Mouse (Mus musculus): ENCODE data around the gene Rfx1. TPM values are rescaled to one million over a fixed set of nuclear protein-coding genes. Genes with fewer than 3 reads are reported as not detected.
A peak's percentile ranks its signal among the peaks of the same experiment; 100 is the strongest.

Gene Rfx1
- total RNA-seq (2017), result 2.3 and 5.3 TPM in 2 replicates

GRCm38 (mm10) chr8:84066291-84066930 lies at the start of gene Rfx1:
Gene Rfx1 (plus strand): TSS chr8:84066834.
- peak; percentile 93 for ATAC-seq (replicated peaks in 1 of 2; ENCODE audit: insufficient read depth in 1 of 2, low FRiP score in 2 of 2, low TSS enrichment in 1 of 2, low read depth in 1 of 2, poor library complexity in 2 of 2, severe bottlenecking in 2 of 2)

DNA sequence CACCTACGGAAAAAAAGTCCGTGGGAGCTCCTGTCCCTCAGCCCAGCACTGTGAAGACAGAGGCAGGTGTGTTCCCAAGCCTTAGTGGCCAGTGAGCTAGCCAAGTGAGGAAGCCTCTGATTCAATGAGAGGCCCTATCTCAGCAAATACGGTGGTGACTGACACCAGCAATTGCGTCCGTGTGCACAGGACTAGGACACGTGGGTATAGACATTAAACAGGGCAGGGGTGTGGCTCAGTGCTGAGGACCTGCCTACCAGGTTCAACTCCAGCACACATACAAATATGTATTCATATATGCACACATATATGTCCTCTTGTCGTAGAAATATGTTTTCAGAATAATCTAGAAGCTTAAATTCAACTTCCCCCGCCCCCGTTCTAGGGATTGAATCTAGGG lies 46.9 kb upstream of the Rfx1 start:
- ATAC-seq (replicated peaks in 1 of 2; ENCODE audit: insufficient read depth in 1 of 2, low FRiP score in 2 of 2, low TSS enrichment in 1 of 2, low read depth in 1 of 2, poor library complexity in 2 of 2, severe bottlenecking in 2 of 2), result no peak

DNA sequence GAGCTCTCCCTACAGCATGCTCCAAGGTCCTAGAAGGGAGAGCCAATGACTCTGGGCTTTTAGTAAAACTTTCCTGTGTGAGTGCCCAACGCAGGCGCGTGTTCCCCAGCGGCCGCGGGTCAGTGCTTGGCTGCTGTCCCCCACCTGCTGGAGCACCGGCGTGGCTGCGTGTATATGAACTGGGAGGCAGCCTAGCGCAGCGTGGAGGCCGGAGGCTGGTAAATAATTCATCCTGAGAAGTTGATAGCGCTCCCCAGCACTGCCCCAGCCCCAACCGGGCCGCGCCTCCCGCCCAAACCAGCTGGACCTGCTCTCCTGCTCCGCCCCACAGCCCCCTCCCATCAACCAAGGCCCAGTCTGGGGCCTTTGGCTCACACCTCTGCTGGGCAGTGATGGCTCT lies 45.5 kb upstream of the Rfx1 start, which contains the start of gene Palm3:
Gene Palm3, plus strand, starts transcription at position 376 of the 400 bp plus-strand sequence.
- no peak for ATAC-seq (replicated peaks in 1 of 2; ENCODE audit: insufficient read depth in 1 of 2, low FRiP score in 2 of 2, low TSS enrichment in 1 of 2, low read depth in 1 of 2, poor library complexity in 2 of 2, severe bottlenecking in 2 of 2)

DNA sequence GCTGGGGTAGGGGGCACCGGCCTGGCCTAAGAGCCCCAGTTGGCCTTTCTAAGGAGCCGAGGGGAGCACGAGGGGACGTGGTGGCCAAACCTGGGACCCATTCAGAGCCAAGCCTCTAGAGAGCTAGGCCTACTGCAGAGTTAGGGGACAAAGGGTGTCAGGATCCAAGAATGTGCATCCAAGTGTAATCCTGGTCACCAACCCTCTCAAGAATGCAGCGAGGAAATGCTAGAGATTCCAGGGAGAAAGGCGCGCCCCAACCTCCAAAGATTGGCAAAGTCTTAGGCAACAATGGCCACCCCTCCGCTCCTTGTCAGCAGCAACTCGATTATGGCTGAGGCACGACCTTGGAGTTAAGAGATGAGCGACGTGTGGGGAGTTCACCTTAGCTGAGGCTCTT lies 45.1 kb upstream of the Rfx1 start:
- ATAC-seq (replicated peaks in 1 of 2; ENCODE audit: insufficient read depth in 1 of 2, low FRiP score in 2 of 2, low TSS enrichment in 1 of 2, low read depth in 1 of 2, poor library complexity in 2 of 2, severe bottlenecking in 2 of 2), result no peak

- ATAC-seq (replicated peaks in 1 of 2; ENCODE audit: insufficient read depth in 1 of 2, low FRiP score in 2 of 2, low TSS enrichment in 1 of 2, low read depth in 1 of 2, poor library complexity in 2 of 2, severe bottlenecking in 2 of 2), result no peak
Measured at GRCm38 (mm10) chr8:84023085-84023484, 43.5 kb upstream of the Rfx1 start.

DNA sequence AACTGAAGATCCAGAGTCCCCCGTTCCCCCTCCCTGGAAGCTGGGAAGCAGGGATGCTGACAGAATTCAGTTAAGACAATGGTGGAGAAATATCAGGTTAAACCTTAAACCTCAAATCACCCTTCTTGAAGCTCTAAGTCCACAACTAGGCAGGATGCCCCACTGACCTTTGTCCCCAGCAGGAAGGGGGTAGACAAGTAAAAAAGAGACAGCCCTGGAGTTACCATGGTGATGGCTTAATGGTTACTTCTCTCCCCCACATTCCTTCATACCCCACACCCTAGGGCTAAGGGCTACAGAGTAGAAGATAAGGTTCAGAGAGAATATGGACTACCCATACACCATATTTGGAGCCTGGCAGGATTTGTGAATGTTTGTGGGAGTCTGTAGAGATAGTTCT lies 43.0 kb upstream of the Rfx1 start:
- no peak for ATAC-seq (replicated peaks in 1 of 2; ENCODE audit: insufficient read depth in 1 of 2, low FRiP score in 2 of 2, low TSS enrichment in 1 of 2, low read depth in 1 of 2, poor library complexity in 2 of 2, severe bottlenecking in 2 of 2)

- 0 out of 4 replicates have a peak, but pooled peaks of 1 of the 2 experiments have one; percentile 37 for ATAC-seq (replicated peaks in 1 of 2; ENCODE audit: insufficient read depth in 1 of 2, low FRiP score in 2 of 2, low TSS enrichment in 1 of 2, low read depth in 1 of 2, poor library complexity in 2 of 2, severe bottlenecking in 2 of 2)
Measured at GRCm38 (mm10) chr8:84024171-84024570, 42.5 kb upstream of the Rfx1 start.

- ATAC-seq (replicated peaks in 1 of 2; ENCODE audit: insufficient read depth in 1 of 2, low FRiP score in 2 of 2, low TSS enrichment in 1 of 2, low read depth in 1 of 2, poor library complexity in 2 of 2, severe bottlenecking in 2 of 2), result peak; percentile 28 to 44; a peak in 3 of 4 replicates
Measured at GRCm38 (mm10) chr8:84025863-84026262, 40.8 kb upstream of the Rfx1 start.

DNA sequence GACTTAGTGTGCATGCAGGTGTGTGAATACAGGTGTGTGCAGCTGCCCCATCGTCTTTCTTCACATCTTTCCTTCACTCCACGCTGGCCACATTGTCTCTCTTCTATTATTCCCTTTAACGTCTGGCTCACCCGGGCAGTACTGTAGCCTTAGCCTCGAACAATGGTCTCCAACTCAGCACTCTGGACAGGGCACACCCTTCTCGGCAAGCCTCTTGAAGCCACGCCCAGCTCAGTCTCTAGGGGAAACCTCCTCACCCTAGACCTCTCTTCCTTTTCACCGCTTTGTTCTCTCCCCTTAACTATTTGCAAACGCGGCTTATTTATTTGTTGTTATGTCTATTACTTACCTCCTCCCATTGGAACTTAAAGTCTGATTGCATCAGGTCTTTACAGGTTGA lies 39.2 kb upstream of the Rfx1 start:
- peak; percentile 29 to 54; a peak in 3 of 4 replicates for ATAC-seq (replicated peaks in 1 of 2; ENCODE audit: insufficient read depth in 1 of 2, low FRiP score in 2 of 2, low TSS enrichment in 1 of 2, low read depth in 1 of 2, poor library complexity in 2 of 2, severe bottlenecking in 2 of 2)

GRCm38 (mm10) chr8:84029272-84029671 lies 37.4 kb upstream of the Rfx1 start:
- no peak for ATAC-seq (replicated peaks in 1 of 2; ENCODE audit: insufficient read depth in 1 of 2, low FRiP score in 2 of 2, low TSS enrichment in 1 of 2, low read depth in 1 of 2, poor library complexity in 2 of 2, severe bottlenecking in 2 of 2)

DNA sequence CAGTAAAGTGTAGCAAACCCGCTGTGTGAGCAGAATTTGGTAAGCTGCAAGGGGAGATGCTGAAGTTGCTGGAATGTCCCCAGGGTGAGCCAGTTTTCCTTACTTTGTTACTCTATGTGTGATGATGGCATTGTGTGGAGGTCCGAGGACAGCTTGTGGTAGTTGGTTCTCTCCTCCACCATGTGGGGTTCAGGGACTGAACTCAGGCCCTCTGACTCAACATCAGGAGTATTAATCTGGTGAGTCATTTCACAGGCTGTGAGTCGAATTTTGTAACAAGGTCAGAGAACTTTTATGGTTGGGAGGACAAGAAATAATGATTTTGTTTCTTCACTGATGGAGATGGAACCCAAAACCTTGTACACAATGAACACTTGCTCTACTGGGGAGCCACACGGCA lies 33.9 kb upstream of the Rfx1 start:
- ATAC-seq (replicated peaks in 1 of 2; ENCODE audit: insufficient read depth in 1 of 2, low FRiP score in 2 of 2, low TSS enrichment in 1 of 2, low read depth in 1 of 2, poor library complexity in 2 of 2, severe bottlenecking in 2 of 2), result no peak

DNA sequence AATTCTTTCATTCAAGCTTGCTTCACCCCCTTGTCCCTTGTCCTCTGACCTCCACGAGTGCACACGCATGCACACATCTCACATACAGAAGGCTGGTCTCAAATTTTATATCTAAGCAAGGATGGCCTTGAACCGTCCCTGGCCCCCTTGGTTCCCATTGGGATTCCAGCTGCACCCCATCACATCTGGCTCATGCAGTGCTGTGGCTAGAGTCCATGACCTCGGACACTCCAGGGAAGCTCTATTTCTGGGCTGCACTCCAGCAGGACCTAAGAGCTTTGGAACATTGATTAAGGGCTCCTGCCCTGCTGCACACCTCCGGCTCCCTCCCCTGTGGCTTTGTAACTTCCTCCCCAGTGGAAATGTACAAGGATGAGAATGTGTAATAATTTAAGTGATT lies 28.6 kb upstream of the Rfx1 start:
- no peak for ATAC-seq (replicated peaks in 1 of 2; ENCODE audit: insufficient read depth in 1 of 2, low FRiP score in 2 of 2, low TSS enrichment in 1 of 2, low read depth in 1 of 2, poor library complexity in 2 of 2, severe bottlenecking in 2 of 2)

GRCm38 (mm10) chr8:84039050-84039449 lies 27.6 kb upstream of the Rfx1 start:
- ATAC-seq (replicated peaks in 1 of 2; ENCODE audit: insufficient read depth in 1 of 2, low FRiP score in 2 of 2, low TSS enrichment in 1 of 2, low read depth in 1 of 2, poor library complexity in 2 of 2, severe bottlenecking in 2 of 2), result peak; percentile 47 to 56; a peak in 3 of 4 replicates

- ATAC-seq (replicated peaks in 1 of 2; ENCODE audit: insufficient read depth in 1 of 2, low FRiP score in 2 of 2, low TSS enrichment in 1 of 2, low read depth in 1 of 2, poor library complexity in 2 of 2, severe bottlenecking in 2 of 2), result peak; percentile 67 to 71
Measured at GRCm38 (mm10) chr8:84042066-84042947, 24.3 kb upstream of the Rfx1 start, which contains the start of gene Il27ra. Gene Il27ra (minus strand): TSS chr8:84042589.

- ATAC-seq (replicated peaks in 1 of 2; ENCODE audit: insufficient read depth in 1 of 2, low FRiP score in 2 of 2, low TSS enrichment in 1 of 2, low read depth in 1 of 2, poor library complexity in 2 of 2, severe bottlenecking in 2 of 2), result 0 out of 4 replicates have a peak, but pooled peaks of 1 of the 2 experiments have one; percentile 5
Measured at GRCm38 (mm10) chr8:84042948-84043342, 23.7 kb upstream of the Rfx1 start.

- ATAC-seq (replicated peaks in 1 of 2; ENCODE audit: insufficient read depth in 1 of 2, low FRiP score in 2 of 2, low TSS enrichment in 1 of 2, low read depth in 1 of 2, poor library complexity in 2 of 2, severe bottlenecking in 2 of 2), result no peak
Measured at GRCm38 (mm10) chr8:84044103-84044502, 22.5 kb upstream of the Rfx1 start.

DNA sequence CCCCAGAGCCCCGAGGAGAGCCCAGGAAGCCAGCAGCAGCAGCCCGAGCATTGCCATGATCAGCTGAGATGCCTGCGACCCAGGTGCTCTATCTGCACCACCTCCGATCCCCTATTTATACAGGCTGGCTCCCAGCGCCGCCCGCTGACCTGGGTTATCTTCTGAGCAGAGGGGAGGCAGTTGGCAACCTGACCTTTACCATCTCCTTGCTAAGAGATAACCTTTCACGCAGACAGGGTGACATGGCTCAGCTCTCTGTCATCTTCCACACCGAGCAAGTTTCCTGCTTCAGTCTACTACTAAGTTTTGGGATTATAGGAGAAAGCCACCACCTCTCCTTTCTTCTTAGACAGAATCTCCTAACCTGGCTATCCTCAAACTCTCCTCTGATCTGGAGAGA lies 21.7 kb upstream of the Rfx1 start, which contains the start of gene Rln3:
Gene Rln3, minus strand, starts transcription at position 101 of the 400 bp plus-strand sequence.
- no peak for ATAC-seq (replicated peaks in 1 of 2; ENCODE audit: insufficient read depth in 1 of 2, low FRiP score in 2 of 2, low TSS enrichment in 1 of 2, low read depth in 1 of 2, poor library complexity in 2 of 2, severe bottlenecking in 2 of 2)

DNA sequence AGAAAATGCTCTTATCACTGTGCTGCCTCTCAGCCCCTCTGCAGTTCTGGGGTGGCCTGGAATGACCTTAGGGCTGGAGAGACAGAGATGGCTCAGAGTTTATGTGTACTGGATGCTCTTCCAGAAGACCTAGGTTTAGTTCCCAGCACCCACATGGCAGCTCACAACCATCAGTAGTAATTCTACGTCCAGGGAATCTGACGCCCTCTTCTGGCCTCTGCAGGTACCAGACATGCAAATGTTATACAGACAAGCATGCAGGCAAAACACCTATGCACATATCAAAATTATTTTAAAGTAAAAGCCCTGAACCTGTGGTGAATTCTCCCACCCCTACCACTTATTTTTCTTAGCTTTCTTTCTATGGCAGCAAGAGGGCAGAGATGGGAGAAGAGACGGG lies 20.1 kb upstream of the Rfx1 start:
- ATAC-seq (replicated peaks in 1 of 2; ENCODE audit: insufficient read depth in 1 of 2, low FRiP score in 2 of 2, low TSS enrichment in 1 of 2, low read depth in 1 of 2, poor library complexity in 2 of 2, severe bottlenecking in 2 of 2), result no peak
